Mouse (Mus musculus) E14TG2a.4 (cell line): ENCODE measurements at regions not wholly inside any gene's neighbourhood (a gene's known extent, or its start where the extent isn't known, plus 50 kb on each side); places are given as distances from the start of the nearest gene placed in this dataset.

Experiments
- H3K27me3 ChIP-seq: 2 replicates; pipeline ENCODE4 v1.6.1; 2014; ENCODE audit warnings: low read length, control low read depth; ENCODE audit not compliant: insufficient read depth
- H3K36me3 ChIP-seq: 2 replicates; pipeline ENCODE4 v1.6.1; 2014; ENCODE audit warnings: low read length, control low read depth; ENCODE audit not compliant: insufficient read depth
- H3K4me1 ChIP-seq: replicated peaks from 2 replicates; pipeline ENCODE4 v1.6.1; 2014; ENCODE audit warnings: low read depth, low read length, control low read depth
- H3K4me3 ChIP-seq: replicated peaks from 2 replicates; pipeline ENCODE4 v1.5.1; 2014; ENCODE audit warnings: mild to moderate bottlenecking, low read length
- H3K9me3 ChIP-seq: 2 replicates; pipeline ENCODE4 v1.6.1; 2014; ENCODE audit warnings: low read length, control low read depth
- CTCF ChIP-seq: conservative IDR thresholded peaks from 2 replicates; pipeline ENCODE4 v1.5.1; 2014; ENCODE audit warnings: low read length
- NANOG ChIP-seq: IDR thresholded peaks from 2 replicates; pipeline ENCODE4 v1.6.1; 2014; ENCODE audit warnings: borderline replicate concordance, low read length, mixed read lengths

DNA sequence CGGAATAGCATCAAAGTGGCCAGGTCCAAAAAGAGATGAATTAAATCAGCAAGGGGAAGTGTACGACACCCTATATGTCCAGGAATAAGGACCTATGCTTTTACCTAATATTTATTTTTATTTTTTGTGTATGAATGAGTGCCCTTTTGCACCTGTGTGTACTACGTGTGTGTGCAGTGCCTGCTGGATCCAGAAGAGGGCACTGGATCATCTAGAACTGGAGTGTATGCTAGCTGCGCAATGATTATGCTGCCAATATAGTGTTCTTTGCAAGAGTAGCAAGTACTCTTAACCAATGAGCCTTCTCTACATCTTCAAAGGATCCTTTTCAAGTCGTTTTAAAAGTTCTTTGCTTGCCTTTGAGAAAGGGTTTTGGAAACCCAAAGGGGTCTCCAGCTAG, 2034.4 kb upstream of the Tenm3 start:
- no peaks in the 10 kb centered on the region for H3K9me3 ChIP-seq
- H3K4me1 ChIP-seq = no peaks in the 10 kb centered on the region
- no peak overlapping the region for H3K4me3 ChIP-seq
- no peaks in the 10 kb centered on the region for H3K36me3 ChIP-seq
- TF ChIP-seq CTCF (peak; percentile 60), NANOG (no peak)
- H3K27me3 ChIP-seq = no peaks in the 10 kb centered on the region
